Mouse (Mus musculus): ENCODE data around the gene Bcan. TPM values are rescaled to one million over a fixed set of nuclear protein-coding genes. Genes with fewer than 3 reads are reported as not detected.

Gene Bcan
- total and polyA plus RNA-seq, 3 experiments, result 0.04 TPM; not detected in 2

DNA sequence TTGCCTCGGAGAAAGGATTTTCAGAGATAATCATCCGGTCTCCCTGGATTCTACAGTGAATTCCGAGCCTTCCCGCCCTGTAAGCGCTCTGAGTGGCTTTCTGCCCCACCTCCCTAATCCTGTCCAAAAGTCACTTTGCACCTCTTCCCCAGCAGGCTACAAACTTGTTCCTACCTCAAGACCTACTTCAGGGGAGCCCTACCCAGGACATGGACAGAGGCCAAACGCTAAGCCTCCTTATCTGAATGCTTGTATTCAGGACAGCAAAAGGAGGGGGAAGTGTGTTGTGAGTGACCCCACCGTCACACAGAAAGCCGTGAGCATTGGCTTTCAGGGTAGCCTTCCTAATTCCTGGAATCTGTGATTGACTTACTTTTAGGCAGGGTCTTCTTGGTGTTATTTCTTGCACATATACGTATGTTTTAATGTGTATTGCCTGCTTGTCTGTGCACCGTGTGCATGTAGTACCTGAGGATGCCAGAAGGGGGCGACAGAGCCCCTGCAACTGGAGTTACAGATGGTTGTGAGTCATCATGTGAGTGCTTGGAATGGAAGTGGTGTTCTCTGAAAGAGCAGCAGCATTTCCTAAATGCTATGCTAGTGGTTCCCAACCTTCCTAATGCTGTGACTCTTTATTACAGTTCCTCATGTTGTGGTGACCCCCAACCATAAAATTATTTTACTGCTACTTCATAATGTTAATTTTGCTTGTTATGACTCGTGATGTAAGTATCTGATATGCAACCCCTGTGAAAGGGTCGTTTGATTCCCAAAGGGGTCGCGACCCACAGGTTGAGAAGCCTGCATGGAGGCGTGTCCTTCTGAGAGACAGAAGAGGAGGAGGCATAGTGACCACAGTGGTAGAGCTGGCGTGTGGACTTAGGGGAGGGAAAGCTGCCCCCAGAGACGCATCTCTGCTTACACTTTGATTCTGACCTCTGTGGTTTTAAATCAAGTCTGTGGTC, 6.1 kb upstream of the Bcan start:
- dilution Hi-C loops (cut with MboI; ENCODE audit: extremely low pct_ligation_motif_present, extremely low pct_unique_long_range_greater_than_20kb, low sequenced_read_pairs), result no loop called here
- Histone ChIP-seq H3K79me2 (replicated peaks; ENCODE audit: control insufficient read depth, extremely low read depth, insufficient read depth, poor library complexity, severe bottlenecking) (no peaks in the 10 kb centered on the region), H3K36me3 (replicated peaks in 1 of 2; ENCODE audit: control insufficient read depth in 1 of 2, insufficient read depth in 1 of 2, low read length in 1 of 2) (no peaks in the 10 kb centered on the region), H3K27me3 (replicated peaks) (peaks cover 63% of the 10 kb centered on the region), H3K9me3 (replicated peaks; ENCODE audit: low read length) (peaks cover 17% of the 10 kb centered on the region), H3K4me1 (ENCODE audit: control insufficient read depth in 1 of 2, insufficient read depth in 2 of 2) (no peaks in the 10 kb centered on the region), H3K4me3 (replicated peaks in 1 of 3; ENCODE audit: low read depth in 2 of 3, low read length in 2 of 3, poor library complexity in 1 of 3) (no peak overlapping the region), H3K9ac (ENCODE audit: insufficient read depth, low read depth) (no peak overlapping the region), H3K27ac (ENCODE audit: insufficient read depth, low read depth) (no peak overlapping the region), H3K4me2 (ENCODE audit: insufficient read depth, low read depth, poor library complexity, severe bottlenecking) (no peak overlapping the region)
- peak; percentile 52 to 75 for TF ChIP-seq CTCF (conservative IDR thresholded peaks at IDR 0.05 in 1 of 2, IDR thresholded peaks at IDR 0.05 in 1 of 2; ENCODE audit: low read depth in 2 of 2, low read length in 2 of 2)
- TF ChIP-seq JUND (conservative IDR thresholded peaks at IDR 0.05; ENCODE audit: low read depth, low read length), result no peak
- TF ChIP-seq KAT2A (IDR thresholded peaks at IDR 0.05; ENCODE audit: insufficient replicate concordance, low read length), result no peak
- TF ChIP-seq POLR2A (IDR thresholded peaks at IDR 0.05; ENCODE audit: low read depth, low read length), result no peak
- no peak for TF ChIP-seq USF2 (conservative IDR thresholded peaks at IDR 0.05; ENCODE audit: low read depth, low read length)
- in situ Hi-C loops (cut with MboI; ENCODE audit: low pct_ligation_motif_present, low pct_unique_long_range_greater_than_20kb, low sequenced_read_pairs), result no loop called here
- peak; percentile 32 for DNase-seq (ENCODE audit: extremely low read depth)

DNA sequence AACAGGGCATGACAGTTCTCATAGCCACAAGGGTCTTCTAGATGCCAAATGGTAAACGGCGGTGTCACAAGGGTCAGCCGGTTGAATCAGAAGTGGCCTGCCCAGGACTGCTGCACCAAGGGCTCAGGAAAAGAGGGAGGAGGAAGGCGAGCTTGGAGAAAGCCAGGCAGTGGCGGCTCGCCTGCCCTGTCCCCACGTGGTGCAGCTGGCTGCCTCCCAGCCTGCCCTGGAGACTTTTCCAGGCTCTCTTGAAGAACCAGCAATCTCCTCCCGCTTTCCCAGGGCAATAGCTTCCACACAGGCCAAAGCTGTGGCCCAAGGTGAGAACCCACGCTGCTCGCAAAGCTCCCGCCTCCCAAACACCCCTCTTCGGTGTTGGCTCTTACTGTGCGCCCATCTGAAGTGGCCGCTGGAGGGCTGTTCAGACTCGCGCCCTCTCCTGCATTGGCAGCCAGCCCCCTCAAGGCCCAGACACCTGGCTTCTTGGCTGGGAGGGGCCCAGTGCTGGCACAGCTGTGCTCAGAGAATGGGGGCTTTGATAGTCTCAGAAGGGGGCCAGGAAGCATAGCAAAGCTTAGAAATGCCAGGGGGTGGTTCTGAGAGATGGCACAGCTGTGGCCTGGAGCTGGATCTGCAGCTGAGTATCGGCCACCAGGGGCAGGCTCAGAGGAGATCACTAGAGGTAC, 2.4 kb upstream of the Bcan start:
- Histone ChIP-seq H3K27ac (ENCODE audit: insufficient read depth, low read depth) (no peak overlapping the region), H3K4me2 (ENCODE audit: insufficient read depth, low read depth, poor library complexity, severe bottlenecking) (no peak overlapping the region), H3K79me2 (replicated peaks; ENCODE audit: control insufficient read depth, extremely low read depth, insufficient read depth, poor library complexity, severe bottlenecking) (no peaks in the 10 kb centered on the region), H3K36me3 (replicated peaks in 1 of 2; ENCODE audit: control insufficient read depth in 1 of 2, insufficient read depth in 1 of 2, low read length in 1 of 2) (no peaks in the 10 kb centered on the region), H3K4me1 (ENCODE audit: control insufficient read depth in 1 of 2, insufficient read depth in 2 of 2) (no peaks in the 10 kb centered on the region), H3K9ac (ENCODE audit: insufficient read depth, low read depth) (no peak overlapping the region), H3K4me3 (replicated peaks in 1 of 3; ENCODE audit: low read depth in 2 of 3, low read length in 2 of 3, poor library complexity in 1 of 3) (no peak overlapping the region), H3K9me3 (replicated peaks; ENCODE audit: low read length) (peaks cover 26% of the 10 kb centered on the region), H3K27me3 (replicated peaks) (peaks cover 78% of the 10 kb centered on the region)
- TF ChIP-seq EP300 (IDR thresholded peaks at IDR 0.05; ENCODE audit: low read length) (no peak), MYC (IDR thresholded peaks at IDR 0.05; ENCODE audit: low read depth, low read length) (no peak)
- dilution Hi-C loops (cut with MboI; ENCODE audit: extremely low pct_ligation_motif_present, extremely low pct_unique_long_range_greater_than_20kb, low sequenced_read_pairs), result no loop called here
- no peak for DNase-seq (ENCODE audit: extremely low read depth)
- in situ Hi-C loops (cut with MboI; ENCODE audit: low pct_ligation_motif_present, low pct_unique_long_range_greater_than_20kb, low sequenced_read_pairs), result no loop called here

DNA sequence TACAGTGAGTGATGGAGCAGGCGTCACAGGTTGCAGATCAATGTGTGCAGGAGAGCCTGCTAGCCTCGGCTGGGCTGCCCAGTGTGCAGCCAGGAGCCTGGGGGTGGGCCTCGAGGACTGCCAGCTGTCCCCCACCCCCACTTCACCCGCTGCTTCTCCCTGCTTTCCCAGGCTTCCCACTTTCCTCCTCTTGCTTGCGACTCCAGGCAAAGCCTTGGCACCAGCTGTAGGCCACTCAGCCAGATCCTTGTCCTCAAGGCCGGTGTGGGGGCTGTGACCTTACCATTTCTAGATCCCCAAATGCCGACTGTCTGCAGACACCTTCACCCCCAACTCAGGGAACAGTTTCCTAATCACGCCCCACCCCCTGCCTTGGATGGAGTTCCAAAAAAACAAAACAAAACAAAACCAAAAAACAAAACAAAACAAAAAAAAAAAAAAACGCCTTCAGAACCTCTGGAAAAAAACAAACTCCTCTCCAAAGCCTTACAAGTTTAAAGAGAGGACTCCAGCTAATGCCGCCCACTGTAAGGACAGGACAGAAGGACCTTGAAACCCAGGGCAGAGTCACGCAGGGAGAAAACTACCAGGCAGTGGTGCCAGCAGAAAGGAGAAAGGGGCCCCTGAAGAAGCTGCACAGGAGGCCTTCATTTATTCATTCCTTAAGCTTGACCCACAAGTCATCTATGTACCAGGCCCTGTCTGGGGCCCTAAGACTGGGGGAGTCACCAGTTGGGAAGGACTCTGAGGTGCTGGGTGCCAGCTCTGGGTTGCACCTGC, 976 bp upstream of the Bcan start:
- H3K4me2 ChIP-seq (ENCODE audit: insufficient read depth, low read depth, poor library complexity, severe bottlenecking), result no peak overlapping the region
- no peak overlapping the region for H3K27ac ChIP-seq (ENCODE audit: insufficient read depth, low read depth)
- dilution Hi-C loops (cut with MboI; ENCODE audit: extremely low pct_ligation_motif_present, extremely low pct_unique_long_range_greater_than_20kb, low sequenced_read_pairs), result no loop called here
- in situ Hi-C loops (cut with MboI; ENCODE audit: low pct_ligation_motif_present, low pct_unique_long_range_greater_than_20kb, low sequenced_read_pairs), result no loop called here
- no peaks in the 10 kb centered on the region for H3K36me3 ChIP-seq (replicated peaks in 1 of 2; ENCODE audit: control insufficient read depth in 1 of 2, insufficient read depth in 1 of 2, low read length in 1 of 2)
- no peak for TF ChIP-seq PAX5 (IDR thresholded peaks at IDR 0.05; ENCODE audit: low read length)
- no peak for TF ChIP-seq JUN (IDR thresholded peaks at IDR 0.05; ENCODE audit: insufficient read depth, low read depth, low read length)
- no peak for TF ChIP-seq MAFK (IDR thresholded peaks at IDR 0.05; ENCODE audit: insufficient replicate concordance, low read length)
- no peak for TF ChIP-seq MXI1 (IDR thresholded peaks at IDR 0.05; ENCODE audit: low read depth, low read length)
- no peak for TF ChIP-seq POLR2A (IDR thresholded peaks at IDR 0.05; ENCODE audit: low read depth, low read length)
- no peak overlapping the region for H3K9ac ChIP-seq (ENCODE audit: insufficient read depth, low read depth)
- no peak for DNase-seq (ENCODE audit: extremely low read depth)
- no peak overlapping the region for H3K4me3 ChIP-seq (replicated peaks in 1 of 3; ENCODE audit: low read depth in 2 of 3, low read length in 2 of 3, poor library complexity in 1 of 3)
- peaks cover 20% of the 10 kb centered on the region for H3K9me3 ChIP-seq (replicated peaks; ENCODE audit: low read length)
- H3K27me3 ChIP-seq (replicated peaks), result peaks cover 83% of the 10 kb centered on the region
- no peaks in the 10 kb centered on the region for H3K79me2 ChIP-seq (replicated peaks; ENCODE audit: control insufficient read depth, extremely low read depth, insufficient read depth, poor library complexity, severe bottlenecking)
- H3K4me1 ChIP-seq (ENCODE audit: control insufficient read depth in 1 of 2, insufficient read depth in 2 of 2), result peaks cover 0 to 5% of the 10 kb centered on the region in 2 experiments; a peak in 1 of 4 replicates
